Mouse (Mus musculus) hindbrain, embryonic 12.5 days (tissue): Measurements from ENCODE around the gene Spta1. TPM values are rescaled to one million over a fixed set of nuclear protein-coding genes. Genes with fewer than 3 reads are reported as not detected.

Source experiments
- ATAC-seq: fragments of 200-750 bp; cut with Nextera tagmentation; 2 replicates; pipeline ENCODE4 v1.8.0; 2017; ENCODE audit warnings: moderate TSS enrichment; ENCODE audit not compliant: low FRiP score
- H3K27ac ChIP-seq: fragments of 300-500 bp; sonication (generic); 2 replicates; pipeline ENCODE4 v1.5.1; 2016; ENCODE audit warnings: mild to moderate bottlenecking
- H3K27me3 ChIP-seq: fragments of 300-500 bp; sonication (generic); 2 replicates; pipeline ENCODE4 v1.6.1; 2016; ENCODE audit warnings: mild to moderate bottlenecking
- H3K36me3 ChIP-seq: fragments of 300-500 bp; sonication (generic); 2 replicates; pipeline ENCODE4 v1.6.1; 2016; ENCODE audit warnings: mild to moderate bottlenecking
- H3K4me1 ChIP-seq: fragments of 300-500 bp; sonication (generic); 2 replicates; pipeline ENCODE4 v1.6.1; 2016
- H3K4me2 ChIP-seq: fragments of 300-500 bp; sonication (generic); replicated peaks from 2 replicates; pipeline ENCODE4 v1.6.1; 2016; ENCODE audit warnings: mild to moderate bottlenecking
- H3K4me3 ChIP-seq: fragments of 300-500 bp; sonication (generic); 2 replicates; pipeline ENCODE4 v1.5.1; 2016; ENCODE audit warnings: mild to moderate bottlenecking
- H3K9ac ChIP-seq: fragments of 300-500 bp; sonication (generic); 2 replicates; pipeline ENCODE4 v1.6.1; 2016; ENCODE audit warnings: mild to moderate bottlenecking, moderate library complexity
- H3K9me3 ChIP-seq: fragments of 300-500 bp; sonication (generic); replicated peaks from 2 replicates; pipeline ENCODE4 v1.6.1; 2016; ENCODE audit warnings: mild to moderate bottlenecking
- WGBS: fragments of 180-500 bp; shearing (Covaris S2); methylation state at CpG from one replicate; pipeline ENCODE4 v1.1.7; 2016; 5-methylcytosine and 5-hydroxymethylcytosine counted together
- polyA plus RNA-seq: library from polyadenylated mRNA; unstranded; fragments of >200 nt; fragmentation: Nextera tagmentation; extraction: Ambion mirVana; gene quantifications from 2 replicates; pipeline ENCODE4 v1.2.1, GENCODE M21; 2016

Gene Spta1
- 1.5 and 1.7 TPM in 2 replicates for polyA plus RNA-seq

DNA sequence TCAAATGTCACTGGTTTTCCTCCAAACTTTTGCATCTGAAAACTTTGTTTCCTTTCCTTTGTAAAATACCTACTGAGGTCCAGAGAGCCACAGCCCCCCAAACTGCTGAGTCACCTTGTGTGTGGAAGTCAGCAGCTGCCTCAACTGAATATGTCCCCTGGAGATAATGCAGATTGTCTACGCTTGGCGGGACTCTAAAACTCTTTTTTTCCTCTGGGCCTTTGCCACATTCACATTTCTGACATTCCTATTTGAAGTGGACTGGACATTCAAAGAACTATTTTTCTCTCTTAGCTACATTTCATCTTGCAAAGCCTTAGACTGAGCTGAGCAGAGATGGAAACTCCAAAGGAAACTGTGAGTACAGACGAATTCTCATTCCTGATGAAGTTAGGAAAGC is at the start of gene Spta1:
Gene Spta1 (plus strand): TSS at position 172 of the 400 bp plus-strand sequence.
- no peak for ATAC-seq
- WGBS, result 15% methylated on average over 3 of the region's 3 CpGs
- no peak within 1 kb of the TSS for H3K27ac ChIP-seq
- H3K9me3 ChIP-seq, result no peaks in the 10 kb centered on the region
- H3K4me3 ChIP-seq, result no peak within 1 kb of the TSS
- H3K9ac ChIP-seq, result no peak within 1 kb of the TSS
- H3K4me2 ChIP-seq, result no peak within 1 kb of the TSS
- no peaks in the 10 kb centered on the region for H3K4me1 ChIP-seq
- no peaks in the 10 kb centered on the region for H3K36me3 ChIP-seq
- H3K27me3 ChIP-seq, result no peaks in the 10 kb centered on the region

GRCm38 (mm10) chr1:174131217-174131616 is 41.4 kb upstream of the Spta1 start, which contains the start of gene Olfr424:
TSS of gene Olfr424 (plus strand) at chr1:174131517.
- WGBS, result 85% methylated on average over 3 of the region's 3 CpGs
- Histone ChIP-seq H3K4me1 (no peaks in the 10 kb centered on the region), H3K27me3 (no peaks in the 10 kb centered on the region), H3K9me3 (no peaks in the 10 kb centered on the region), H3K9ac (no peak within 1 kb of the TSS), H3K27ac (no peak within 1 kb of the TSS), H3K4me2 (no peak within 1 kb of the TSS), H3K36me3 (no peaks in the 10 kb centered on the region), H3K4me3 (no peak within 1 kb of the TSS)
- no peak for ATAC-seq

DNA sequence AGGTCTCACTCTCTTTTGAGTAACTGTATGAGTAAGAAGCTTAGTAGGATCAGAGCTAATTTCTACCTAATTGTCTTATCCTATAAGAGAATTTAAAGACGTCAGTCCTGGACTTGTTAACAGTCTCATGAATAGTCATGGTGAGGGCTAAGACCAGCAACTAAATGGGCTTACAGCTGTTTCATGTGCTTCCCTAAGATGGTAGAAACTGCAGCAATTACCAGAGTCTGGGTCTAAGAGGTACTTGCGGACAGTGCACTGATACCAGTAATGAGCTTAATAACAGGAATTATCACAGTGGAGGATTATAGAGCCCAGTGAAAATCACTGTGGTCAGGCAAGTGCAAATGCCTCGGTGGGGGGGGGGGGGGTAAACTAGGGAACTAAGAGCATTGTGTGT is 40.6 kb upstream of the Spta1 start:
- no peak overlapping the region for H3K27ac ChIP-seq
- ATAC-seq, result no peak
- no peaks in the 10 kb centered on the region for H3K36me3 ChIP-seq
- no peak overlapping the region for H3K4me3 ChIP-seq
- no peaks in the 10 kb centered on the region for H3K4me1 ChIP-seq
- H3K9me3 ChIP-seq, result no peaks in the 10 kb centered on the region
- H3K4me2 ChIP-seq, result no peak overlapping the region
- no peak overlapping the region for H3K9ac ChIP-seq
- no peaks in the 10 kb centered on the region for H3K27me3 ChIP-seq
- WGBS, result 76% methylated on average over 3 of the region's 3 CpGs

DNA sequence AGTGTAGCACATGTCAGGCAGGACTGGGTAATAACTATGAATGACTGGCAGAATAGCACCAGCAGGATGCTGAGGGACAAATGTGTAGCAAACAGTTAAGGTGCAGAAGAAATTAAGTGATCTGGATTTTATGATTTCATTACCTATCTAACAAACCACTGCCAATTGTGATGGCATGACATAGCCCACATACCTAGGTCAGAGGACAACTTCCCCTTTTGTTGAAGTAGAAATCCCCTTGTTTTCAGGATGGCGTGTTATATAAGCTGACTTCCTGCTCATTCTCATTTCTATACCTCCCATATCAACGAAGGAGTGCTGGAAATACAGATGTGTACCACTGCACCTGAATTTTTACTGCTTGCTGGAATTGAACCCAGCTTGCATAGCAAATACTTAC is 31.2 kb upstream of the Spta1 start:
- H3K4me1 ChIP-seq, result no peaks in the 10 kb centered on the region
- H3K36me3 ChIP-seq, result no peaks in the 10 kb centered on the region
- 80% methylated on average over 2 of the region's 2 CpGs for WGBS
- H3K9me3 ChIP-seq, result no peaks in the 10 kb centered on the region
- no peak overlapping the region for H3K27ac ChIP-seq
- no peak overlapping the region for H3K4me3 ChIP-seq
- H3K4me2 ChIP-seq, result no peak overlapping the region
- no peaks in the 10 kb centered on the region for H3K27me3 ChIP-seq
- ATAC-seq, result no peak
- no peak overlapping the region for H3K9ac ChIP-seq

DNA sequence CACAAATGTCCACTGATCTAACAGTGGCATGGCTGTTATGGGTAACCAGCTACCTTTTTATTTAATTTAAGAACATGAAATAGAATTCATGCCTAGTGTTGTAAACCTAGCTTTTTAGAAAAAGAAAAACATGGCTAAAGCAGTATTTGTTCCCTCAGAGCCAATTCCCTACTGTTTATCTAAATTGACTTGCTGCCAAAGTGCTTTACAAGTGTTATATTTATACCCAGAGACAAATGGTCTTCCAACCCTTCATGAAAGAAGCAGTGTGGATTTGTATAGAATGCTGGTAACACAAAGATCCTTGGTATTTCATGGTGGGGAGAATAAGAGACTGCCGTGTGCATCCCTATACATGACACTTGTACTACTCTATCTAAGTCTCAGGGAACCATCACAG is 25.9 kb upstream of the Spta1 start:
- ATAC-seq, result no peak
- Histone ChIP-seq H3K36me3 (no peaks in the 10 kb centered on the region), H3K4me2 (no peak overlapping the region)

DNA sequence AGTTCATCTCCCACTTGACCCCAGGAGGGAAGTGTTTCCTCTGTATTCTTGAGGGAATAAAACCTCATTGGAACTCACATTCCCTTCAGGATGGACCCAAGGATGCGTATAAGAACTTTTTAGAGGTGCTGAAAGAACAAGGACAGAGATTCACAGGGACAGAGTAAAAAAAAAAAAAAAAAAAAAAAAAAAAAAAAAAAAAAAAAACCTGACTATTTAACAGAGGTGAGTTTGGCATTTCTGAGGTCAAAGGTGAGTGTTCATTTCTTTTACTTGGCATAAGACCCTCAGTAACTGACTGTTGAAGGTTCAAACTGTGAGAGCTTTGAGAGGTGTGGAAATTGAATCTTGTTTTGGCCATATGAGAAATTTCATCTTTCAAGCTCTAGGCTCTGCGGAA is 23.3 kb upstream of the Spta1 start:
- Histone ChIP-seq H3K9me3 (no peaks in the 10 kb centered on the region), H3K27ac (no peak overlapping the region), H3K9ac (no peak overlapping the region), H3K4me1 (no peaks in the 10 kb centered on the region), H3K27me3 (no peaks in the 10 kb centered on the region), H3K36me3 (no peaks in the 10 kb centered on the region), H3K4me2 (no peak overlapping the region), H3K4me3 (no peak overlapping the region)
- no peak for ATAC-seq
- WGBS, result 72% methylated on average over 2 of the region's 2 CpGs

More for the DNA sequence above, 25.9 kb upstream of the Spta1 start:
- H3K4me3 ChIP-seq, result no peak overlapping the region
- H3K4me1 ChIP-seq, result no peaks in the 10 kb centered on the region
- no peak overlapping the region for H3K27ac ChIP-seq
- H3K9me3 ChIP-seq, result no peaks in the 10 kb centered on the region
- no peak overlapping the region for H3K9ac ChIP-seq
- 88% methylated on average over 1 of the region's 1 CpGs for WGBS
- no peaks in the 10 kb centered on the region for H3K27me3 ChIP-seq

GRCm38 (mm10) chr1:174155333-174155732 is 17.2 kb upstream of the Spta1 start, which contains the start of gene Olfr420:
TSS of gene Olfr420 (plus strand) at chr1:174155633.
- Histone ChIP-seq H3K36me3 (no peaks in the 10 kb centered on the region), H3K4me3 (no peak within 1 kb of the TSS), H3K4me2 (no peak within 1 kb of the TSS), H3K9me3 (no peaks in the 10 kb centered on the region), H3K4me1 (no peaks in the 10 kb centered on the region), H3K9ac (no peak within 1 kb of the TSS), H3K27me3 (no peaks in the 10 kb centered on the region), H3K27ac (no peak within 1 kb of the TSS)
- WGBS, result 88% methylated on average over 1 of the region's 1 CpGs
- ATAC-seq, result no peak

- 90% methylated on average over 3 of the region's 3 CpGs for WGBS
Measured at GRCm38 (mm10) chr1:174157622-174158021, 15.0 kb upstream of the Spta1 start.

GRCm38 (mm10) chr1:174158512-174158911 is 14.1 kb upstream of the Spta1 start:
- WGBS, result 85% methylated on average over 1 of the region's 1 CpGs
- Histone ChIP-seq H3K4me3 (no peak overlapping the region), H3K27me3 (no peaks in the 10 kb centered on the region), H3K9me3 (no peaks in the 10 kb centered on the region), H3K36me3 (no peaks in the 10 kb centered on the region), H3K4me2 (no peak overlapping the region), H3K4me1 (no peaks in the 10 kb centered on the region), H3K27ac (no peak overlapping the region), H3K9ac (no peak overlapping the region)
- no peak for ATAC-seq

More at GRCm38 (mm10) chr1:174157622-174158021, 15.0 kb upstream of the Spta1 start:
- H3K9ac ChIP-seq, result no peak overlapping the region
- H3K36me3 ChIP-seq, result no peaks in the 10 kb centered on the region
- H3K4me2 ChIP-seq, result no peak overlapping the region
- no peaks in the 10 kb centered on the region for H3K9me3 ChIP-seq
- H3K4me1 ChIP-seq, result no peaks in the 10 kb centered on the region
- no peak for ATAC-seq
- H3K4me3 ChIP-seq, result no peak overlapping the region
- no peak overlapping the region for H3K27ac ChIP-seq
- H3K27me3 ChIP-seq, result no peaks in the 10 kb centered on the region

GRCm38 (mm10) chr1:174159095-174159494 is 13.5 kb upstream of the Spta1 start:
- Histone ChIP-seq H3K27ac (no peak overlapping the region), H3K27me3 (no peaks in the 10 kb centered on the region), H3K9ac (no peak overlapping the region), H3K4me3 (no peak overlapping the region), H3K9me3 (no peaks in the 10 kb centered on the region), H3K4me1 (no peaks in the 10 kb centered on the region), H3K4me2 (no peak overlapping the region), H3K36me3 (no peaks in the 10 kb centered on the region)
- 94% methylated on average over 10 of the region's 10 CpGs for WGBS
- no peak for ATAC-seq

- Histone ChIP-seq H3K4me2 (no peak overlapping the region), H3K27ac (no peak overlapping the region), H3K4me3 (no peak overlapping the region), H3K9me3 (no peaks in the 10 kb centered on the region), H3K27me3 (no peaks in the 10 kb centered on the region), H3K4me1 (no peaks in the 10 kb centered on the region), H3K36me3 (no peaks in the 10 kb centered on the region), H3K9ac (no peak overlapping the region)
- ATAC-seq, result no peak
Measured at GRCm38 (mm10) chr1:174169024-174169423, 3.6 kb upstream of the Spta1 start.

DNA sequence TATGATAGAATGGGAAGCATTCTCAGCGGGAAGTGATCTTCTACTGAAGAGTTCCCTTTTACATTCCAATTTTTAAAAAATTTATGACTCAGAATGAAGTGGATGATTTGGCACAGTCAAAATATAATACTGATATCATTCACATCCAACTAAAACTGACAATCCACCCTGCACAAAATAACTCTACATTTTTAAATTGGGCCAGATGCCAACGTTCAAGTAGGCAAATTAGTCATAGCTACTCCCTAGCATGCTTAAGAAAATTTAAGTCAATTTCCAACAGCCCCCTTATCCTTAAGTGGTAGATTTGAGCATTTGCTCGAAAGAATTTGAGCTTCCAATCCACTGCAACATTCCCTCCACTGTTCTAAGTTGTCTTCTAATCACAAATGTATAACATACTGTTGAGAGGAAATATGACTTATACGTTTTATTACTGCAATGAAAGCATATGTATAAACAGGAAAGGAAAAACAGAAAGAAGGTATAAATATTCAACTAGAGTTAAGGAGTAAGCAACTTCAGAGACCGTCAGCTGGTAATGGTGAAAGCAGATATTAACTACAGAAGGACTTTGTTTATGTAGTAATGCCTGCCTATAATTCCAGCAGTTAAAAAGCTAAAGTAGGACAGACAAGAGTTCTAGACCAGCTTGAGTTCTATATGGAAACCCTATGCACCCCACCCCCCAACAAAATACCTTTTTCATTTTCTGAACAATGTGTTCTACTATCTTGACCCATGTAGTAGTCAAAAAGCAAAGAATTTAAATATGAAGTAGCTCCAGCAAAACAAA is 1.7 kb upstream of the Spta1 start:
- WGBS, result 86% methylated on average over 5 of the region's 5 CpGs
- H3K27me3 ChIP-seq, result no peaks in the 10 kb centered on the region
- H3K9me3 ChIP-seq, result no peaks in the 10 kb centered on the region
- no peaks in the 10 kb centered on the region for H3K4me1 ChIP-seq
- no peaks in the 10 kb centered on the region for H3K36me3 ChIP-seq
- H3K27ac ChIP-seq, result no peak overlapping the region
- no peak for ATAC-seq
- no peak overlapping the region for H3K9ac ChIP-seq
- H3K4me3 ChIP-seq, result no peak overlapping the region
- no peak overlapping the region for H3K4me2 ChIP-seq

DNA sequence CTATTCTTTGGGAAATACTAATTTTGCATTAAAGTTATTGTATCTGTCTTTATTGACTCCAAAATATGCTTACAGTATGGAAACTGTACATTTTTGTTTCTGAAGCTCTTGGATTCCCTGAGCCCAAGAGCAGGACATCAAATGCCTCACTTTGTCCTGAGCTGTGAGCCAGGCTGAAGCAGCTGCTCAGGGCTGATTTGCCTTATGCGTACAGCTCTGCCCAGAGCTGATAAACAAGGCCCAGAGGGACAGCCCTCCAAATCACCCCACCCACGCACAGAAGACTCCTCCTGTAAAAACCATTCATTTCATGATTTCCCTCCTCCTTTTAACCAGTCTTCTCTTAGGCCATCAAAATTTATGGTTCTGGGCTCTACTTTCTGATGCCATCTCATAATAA is 1.0 kb upstream of the Spta1 start:
- WGBS, result 49% methylated on average over 2 of the region's 2 CpGs
- Histone ChIP-seq H3K27me3 (no peaks in the 10 kb centered on the region), H3K36me3 (no peaks in the 10 kb centered on the region), H3K4me2 (no peak overlapping the region), H3K9ac (no peak overlapping the region), H3K27ac (no peak overlapping the region), H3K4me3 (no peak overlapping the region), H3K9me3 (no peaks in the 10 kb centered on the region), H3K4me1 (no peaks in the 10 kb centered on the region)
- peak; percentile 66 for ATAC-seq
